Mouse (Mus musculus): ENCODE measurements at regions not wholly inside any gene's neighbourhood (a gene's known extent, or its start where the extent isn't known, plus 50 kb on each side); places are given as distances from the start of the nearest gene placed in this dataset.
"Not testable (repeated sequence)": the region's sequence is repeated elsewhere in the genome, so short reads cannot be mapped to it uniquely, and the experiment has no call there.

DNA sequence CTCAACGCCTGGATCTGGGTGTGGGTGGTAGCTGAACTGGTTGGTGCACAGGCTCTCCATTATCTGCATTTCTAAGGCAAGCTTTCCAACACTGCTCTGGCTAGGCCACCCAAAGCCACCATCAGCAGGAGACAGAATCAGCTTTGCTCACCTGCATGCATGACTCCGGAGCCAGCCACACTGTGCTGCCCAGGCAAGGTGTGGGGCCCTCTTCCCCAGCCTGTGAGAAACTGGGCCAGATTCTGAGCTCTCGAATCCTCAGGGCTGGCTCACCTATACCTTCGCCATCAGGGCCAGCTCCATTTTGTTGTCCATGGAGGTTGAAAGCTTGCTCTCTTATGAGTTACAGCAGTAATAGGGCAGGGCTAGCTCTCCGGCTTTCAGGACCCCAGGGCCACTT lies 293.1 kb upstream of the Pdzrn3 start:
- Histone ChIP-seq H3K4me1 (ENCODE audit: insufficient read depth) (no peaks in the 10 kb centered on the region), H3K27ac (ENCODE audit: low read depth) (no peak overlapping the region), H3K9me3 (ENCODE audit: low read depth, low read length) (no peaks in the 10 kb centered on the region), H3K9ac (no peak overlapping the region), H3K4me2 (no peak overlapping the region), H3K4me3 (ENCODE audit: low read depth, low read length) (no peak overlapping the region), H3K36me3 (ENCODE audit: insufficient read depth) (no peaks in the 10 kb centered on the region), H3K27me3 (ENCODE audit: insufficient read depth, low read length) (no peaks in the 10 kb centered on the region)
- WGBS = 65% methylated on average over 5 of the region's 5 CpGs
- TF ChIP-seq CTCF (IDR thresholded peaks at IDR 0.05; ENCODE audit: low read depth) = no peak
- no peak for ATAC-seq (ENCODE audit: insufficient read depth)
- DNase-seq = no peak

DNA sequence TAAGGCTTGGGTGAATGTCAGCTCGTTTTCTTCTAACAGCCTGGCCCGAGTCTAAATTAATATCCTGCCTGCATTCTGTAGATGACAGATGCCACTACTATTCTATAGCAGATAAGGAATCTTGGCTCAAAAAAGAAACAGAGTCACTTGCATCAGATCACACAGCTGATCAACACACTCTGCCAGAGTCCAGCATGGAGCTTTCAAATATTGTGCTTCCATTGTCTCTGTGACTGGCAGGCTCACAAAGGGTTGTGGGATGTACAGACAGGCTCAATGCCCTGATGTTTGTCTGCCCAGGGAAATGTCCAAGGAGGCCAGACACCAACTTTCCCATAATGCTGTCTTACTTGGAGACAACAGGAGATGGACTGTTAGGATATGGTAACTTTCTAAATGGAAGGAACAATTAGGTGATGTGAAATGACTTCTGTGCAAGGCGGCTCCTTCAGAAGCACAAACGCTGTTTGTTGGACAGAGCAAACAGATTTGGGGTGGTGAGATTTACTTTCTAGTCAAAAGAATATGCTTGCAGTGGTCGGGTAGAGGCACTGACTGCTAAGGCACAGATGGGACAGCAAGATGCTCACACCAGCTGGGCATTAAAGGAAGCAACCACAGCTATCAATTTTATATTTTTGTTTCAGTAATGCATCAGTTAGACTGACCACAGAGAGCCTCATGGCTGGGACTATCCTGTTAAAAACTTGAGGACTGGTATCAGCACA lies 291.6 kb upstream of the Pdzrn3 start:
- no peak overlapping the region for H3K27ac ChIP-seq (ENCODE audit: low read depth)
- no peak overlapping the region for H3K4me2 ChIP-seq
- H3K9ac ChIP-seq = no peak overlapping the region
- TF ChIP-seq CTCF (IDR thresholded peaks at IDR 0.05; ENCODE audit: low read depth) = no peak
- ATAC-seq (ENCODE audit: insufficient read depth) (no peak), DNase-seq (no peak)
- no peak overlapping the region for H3K4me3 ChIP-seq (ENCODE audit: low read depth, low read length)
- H3K27me3 ChIP-seq (ENCODE audit: insufficient read depth, low read length) = no peaks in the 10 kb centered on the region
- 67% methylated on average over 5 of the region's 5 CpGs for WGBS
- no peaks in the 10 kb centered on the region for H3K4me1 ChIP-seq (ENCODE audit: insufficient read depth)
- no peaks in the 10 kb centered on the region for H3K36me3 ChIP-seq (ENCODE audit: insufficient read depth)
- no peaks in the 10 kb centered on the region for H3K9me3 ChIP-seq (ENCODE audit: low read depth, low read length)

DNA sequence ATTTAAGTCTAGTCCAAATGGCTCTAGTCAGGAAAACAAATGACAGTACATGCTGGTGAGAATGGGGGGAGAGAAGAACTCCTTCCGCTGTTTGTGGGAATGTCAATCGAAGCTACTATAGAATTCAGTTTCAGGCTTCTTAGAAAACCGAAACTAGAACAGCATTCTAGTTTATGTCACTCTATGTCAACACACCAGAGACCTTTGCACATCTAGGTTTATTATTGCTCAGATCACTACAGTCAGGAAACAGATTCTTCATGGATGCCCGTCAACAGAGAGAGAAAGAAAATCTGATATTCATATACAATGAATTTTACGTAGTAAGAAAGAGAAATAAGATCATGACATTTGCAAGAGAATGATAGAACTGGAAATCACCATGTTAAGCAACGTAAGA lies 276.7 kb upstream of the Pdzrn3 start:
- Histone ChIP-seq H3K4me3 (ENCODE audit: low read depth, low read length) (no peak overlapping the region), H3K9me3 (ENCODE audit: low read depth, low read length) (no peaks in the 10 kb centered on the region), H3K9ac (no peak overlapping the region), H3K4me1 (ENCODE audit: insufficient read depth) (no peaks in the 10 kb centered on the region), H3K27ac (ENCODE audit: low read depth) (no peak overlapping the region), H3K27me3 (ENCODE audit: insufficient read depth, low read length) (no peaks in the 10 kb centered on the region), H3K36me3 (ENCODE audit: insufficient read depth) (no peaks in the 10 kb centered on the region), H3K4me2 (no peak overlapping the region)
- TF ChIP-seq CTCF (IDR thresholded peaks at IDR 0.05; ENCODE audit: low read depth) = no peak
- ATAC-seq (ENCODE audit: insufficient read depth) (no peak), DNase-seq (no peak)
- 80% methylated on average over 6 of the region's 6 CpGs for WGBS

DNA sequence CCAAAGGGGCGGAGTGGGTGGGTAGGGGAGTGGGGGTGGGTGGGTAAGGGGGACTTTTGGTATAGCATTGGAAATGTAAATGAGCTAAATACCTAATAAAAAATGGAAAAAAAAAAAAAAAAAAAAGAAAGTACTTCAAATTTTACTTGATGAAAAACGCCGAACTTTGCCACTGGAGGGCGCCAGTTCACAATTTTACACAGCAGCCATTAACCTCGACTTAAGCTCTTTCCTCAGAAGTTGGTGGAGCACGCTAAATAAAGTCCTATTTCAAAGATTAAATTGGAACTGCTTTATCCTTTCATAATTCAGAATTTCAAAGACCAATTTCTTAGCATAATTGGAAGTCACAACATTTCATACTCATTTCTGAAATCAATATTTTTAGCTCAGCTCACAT lies 272.7 kb upstream of the Pdzrn3 start:
- DNase-seq = peak; percentile 90
- H3K4me2 ChIP-seq; ATAC-seq (ENCODE audit: insufficient read depth); H3K9me3 ChIP-seq (ENCODE audit: low read depth, low read length); H3K9ac ChIP-seq; H3K4me3 ChIP-seq (ENCODE audit: low read depth, low read length); H3K27me3 ChIP-seq (ENCODE audit: insufficient read depth, low read length); H3K4me1 ChIP-seq (ENCODE audit: insufficient read depth); H3K36me3 ChIP-seq (ENCODE audit: insufficient read depth); H3K27ac ChIP-seq (ENCODE audit: low read depth): not testable (repeated sequence)
- WGBS = 7% methylated on average over 5 of the region's 6 CpGs
- peak; percentile 60 for TF ChIP-seq CTCF (IDR thresholded peaks at IDR 0.05; ENCODE audit: low read depth)

DNA sequence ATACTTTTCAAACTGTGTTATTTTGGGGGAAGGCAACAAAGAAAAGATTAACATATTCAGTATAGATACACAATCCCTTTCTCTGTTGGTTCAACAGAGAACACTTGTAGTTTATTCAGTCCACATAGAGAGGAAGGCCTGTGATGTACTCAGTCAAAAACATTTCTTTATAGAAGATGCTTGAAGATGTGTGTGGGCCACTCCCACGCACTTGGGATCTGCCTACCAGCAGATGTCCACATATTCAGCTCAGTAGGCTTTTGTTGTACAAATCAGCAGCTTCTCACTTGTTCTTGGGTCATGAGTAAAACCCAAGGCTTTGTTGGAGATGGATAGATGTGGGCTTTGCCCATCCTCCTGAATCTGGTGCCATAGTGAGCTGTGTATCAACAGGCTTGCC lies 239.6 kb upstream of the Pdzrn3 start:
- Histone ChIP-seq H3K27ac (ENCODE audit: low read depth) (no peak overlapping the region), H3K9me3 (ENCODE audit: low read depth, low read length) (no peaks in the 10 kb centered on the region), H3K27me3 (ENCODE audit: insufficient read depth, low read length) (no peaks in the 10 kb centered on the region), H3K4me2 (no peak overlapping the region), H3K4me1 (ENCODE audit: insufficient read depth) (no peaks in the 10 kb centered on the region), H3K36me3 (ENCODE audit: insufficient read depth) (no peaks in the 10 kb centered on the region), H3K4me3 (ENCODE audit: low read depth, low read length) (no peak overlapping the region), H3K9ac (no peak overlapping the region)
- ATAC-seq (ENCODE audit: insufficient read depth) (no peak), DNase-seq (no peak)
- 59% methylated on average over 1 of the region's 1 CpGs for WGBS
- TF ChIP-seq CTCF (IDR thresholded peaks at IDR 0.05; ENCODE audit: low read depth) = no peak

DNA sequence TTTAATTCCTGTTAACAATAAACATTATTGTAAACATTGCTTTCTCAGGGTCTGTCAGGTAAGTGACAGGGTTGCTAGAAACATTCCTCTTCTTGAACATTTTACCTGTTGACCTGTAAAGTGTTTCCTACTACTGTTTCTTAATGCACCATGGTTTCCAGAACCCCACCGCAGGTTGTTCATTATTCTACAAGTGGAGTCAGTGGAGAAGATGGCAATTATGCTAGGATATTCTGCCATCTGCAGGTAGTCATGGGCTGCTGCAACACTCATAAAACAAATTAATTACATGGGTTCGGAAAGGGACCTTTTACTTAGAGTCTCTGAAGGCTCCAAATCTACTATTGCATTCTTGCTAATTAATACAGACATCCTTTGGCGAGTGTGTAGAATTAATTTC lies 239.1 kb upstream of the Pdzrn3 start:
- no peak overlapping the region for H3K9ac ChIP-seq
- H3K4me2 ChIP-seq = no peak overlapping the region
- H3K36me3 ChIP-seq (ENCODE audit: insufficient read depth) = no peaks in the 10 kb centered on the region
- H3K27me3 ChIP-seq (ENCODE audit: insufficient read depth, low read length) = no peaks in the 10 kb centered on the region
- DNase-seq (peak; percentile 76), ATAC-seq (ENCODE audit: insufficient read depth) (no peak)
- no peaks in the 10 kb centered on the region for H3K9me3 ChIP-seq (ENCODE audit: low read depth, low read length)
- TF ChIP-seq CTCF (IDR thresholded peaks at IDR 0.05; ENCODE audit: low read depth) = peak; percentile 67
- no peak overlapping the region for H3K27ac ChIP-seq (ENCODE audit: low read depth)
- H3K4me1 ChIP-seq (ENCODE audit: insufficient read depth) = no peaks in the 10 kb centered on the region
- H3K4me3 ChIP-seq (ENCODE audit: low read depth, low read length) = no peak overlapping the region
- 28% methylated on average over 3 of the region's 3 CpGs for WGBS

DNA sequence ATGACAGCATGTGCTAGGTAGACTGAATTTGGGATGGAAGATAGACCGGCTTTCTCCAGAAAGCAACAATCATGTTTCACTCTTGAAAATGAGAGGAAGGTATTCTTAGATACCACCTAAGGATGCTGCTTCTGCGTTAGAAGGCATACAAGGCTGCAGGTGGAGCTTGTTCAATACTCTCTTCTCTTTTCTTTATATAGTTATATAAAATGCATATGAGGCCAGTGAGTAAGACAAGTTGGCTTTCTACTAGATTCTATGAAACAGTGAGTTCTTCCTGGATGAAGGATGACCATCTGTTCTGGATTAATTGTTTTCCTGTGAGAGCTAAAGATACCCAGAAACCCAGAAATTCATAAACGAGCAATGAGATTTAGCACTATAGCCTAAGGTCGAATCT lies 231.3 kb upstream of the Pdzrn3 start:
- H3K4me1 ChIP-seq (ENCODE audit: insufficient read depth) = no peaks in the 10 kb centered on the region
- no peak for TF ChIP-seq CTCF (IDR thresholded peaks at IDR 0.05; ENCODE audit: low read depth)
- DNase-seq = no peak
- 87% methylated on average over 4 of the region's 4 CpGs for WGBS
- no peaks in the 10 kb centered on the region for H3K27me3 ChIP-seq (ENCODE audit: insufficient read depth, low read length)
- H3K4me2 ChIP-seq = no peak overlapping the region
- no peak overlapping the region for H3K27ac ChIP-seq (ENCODE audit: low read depth)
- no peaks in the 10 kb centered on the region for H3K36me3 ChIP-seq (ENCODE audit: insufficient read depth)
- H3K9ac ChIP-seq = no peak overlapping the region
- no peaks in the 10 kb centered on the region for H3K9me3 ChIP-seq (ENCODE audit: low read depth, low read length)
- no peak overlapping the region for H3K4me3 ChIP-seq (ENCODE audit: low read depth, low read length)
- no peak for ATAC-seq (ENCODE audit: insufficient read depth)

DNA sequence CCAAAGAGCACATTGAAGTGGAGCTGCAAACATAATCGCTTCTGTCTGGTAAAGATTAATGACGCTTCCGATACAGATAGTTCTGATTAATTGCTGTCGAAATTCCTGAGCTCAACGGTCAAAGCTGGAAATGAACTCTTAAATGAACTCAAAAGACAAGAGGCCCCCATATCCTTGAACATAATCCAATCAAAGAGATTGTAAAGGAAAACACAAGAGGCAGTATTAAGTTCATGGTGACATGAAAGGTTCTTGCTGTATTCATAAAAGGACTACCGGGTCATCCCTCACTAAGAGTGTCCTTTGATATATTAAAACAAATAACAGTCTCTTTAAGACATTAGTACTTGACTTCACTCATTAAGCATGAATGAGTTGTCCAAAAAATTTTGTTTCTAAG lies 225.4 kb upstream of the Pdzrn3 start:
- no peak for TF ChIP-seq CTCF (IDR thresholded peaks at IDR 0.05; ENCODE audit: low read depth)
- Histone ChIP-seq H3K9me3 (ENCODE audit: low read depth, low read length) (no peaks in the 10 kb centered on the region), H3K4me2 (no peak overlapping the region), H3K27me3 (ENCODE audit: insufficient read depth, low read length) (no peaks in the 10 kb centered on the region), H3K36me3 (ENCODE audit: insufficient read depth) (no peaks in the 10 kb centered on the region), H3K4me3 (ENCODE audit: low read depth, low read length) (no peak overlapping the region), H3K4me1 (ENCODE audit: insufficient read depth) (no peaks in the 10 kb centered on the region), H3K9ac (no peak overlapping the region), H3K27ac (ENCODE audit: low read depth) (no peak overlapping the region)
- ATAC-seq (ENCODE audit: insufficient read depth) (no peak), DNase-seq (no peak)
- 22% methylated on average over 6 of the region's 6 CpGs for WGBS
